Mouse (Mus musculus) liver, adult 10 weeks (tissue): Measurements from ENCODE around the gene Pdp2. TPM values are rescaled to one million over a fixed set of nuclear protein-coding genes. Genes with fewer than 3 reads are reported as not detected.

ENCODE experiments used
- polyA plus RNA-seq: library from polyadenylated mRNA; stranded (reverse); fragments of 350-450 nt; fragmentation: Illumina TruSeq; extraction: RNeasy Lipid Tissue Mini Kit (QIAGEN cat#74804); gene quantifications from one replicate; pipeline ENCODE4 v1.2.3, GENCODE M21; 2014; ENCODE audit warnings: low read depth, low replicate concordance

The Pdp2 gene
- 22.7 TPM for polyA plus RNA-seq

GRCm38 (mm10) chr8:104591133-104591834 is at the start of gene Pdp2:
Gene Pdp2 (plus strand): TSS chr8:104591451.

DNA sequence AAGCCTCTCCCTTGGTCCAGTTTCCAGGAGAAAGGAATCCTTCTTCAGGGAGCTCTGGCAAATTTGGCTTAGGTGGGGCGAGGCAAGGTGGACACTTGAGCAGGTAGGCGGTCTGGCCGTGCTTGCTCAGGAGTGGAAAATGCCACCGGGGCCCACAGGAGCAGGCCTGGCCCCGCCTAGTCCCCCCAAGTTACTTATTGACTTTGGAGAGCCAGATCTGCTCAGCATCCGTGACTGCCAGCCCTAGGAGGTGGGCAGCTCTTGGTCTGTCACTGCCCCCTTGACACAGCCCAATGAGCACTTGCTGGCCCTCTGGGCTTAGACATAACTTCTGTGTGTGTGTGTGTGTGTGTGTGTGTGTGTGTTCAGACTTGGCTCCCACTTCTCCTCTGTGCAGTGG is 32.9 kb downstream of the Pdp2 start, which contains the start of gene Cdh16:
Gene Cdh16, minus strand, starts transcription at position 236 of the 400 bp plus-strand sequence.

GRCm38 (mm10) chr8:104630981-104631663 is 39.9 kb downstream of the Pdp2 start, which contains the start of gene Rrad:
Gene Rrad (minus strand): TSS chr8:104631327.

DNA sequence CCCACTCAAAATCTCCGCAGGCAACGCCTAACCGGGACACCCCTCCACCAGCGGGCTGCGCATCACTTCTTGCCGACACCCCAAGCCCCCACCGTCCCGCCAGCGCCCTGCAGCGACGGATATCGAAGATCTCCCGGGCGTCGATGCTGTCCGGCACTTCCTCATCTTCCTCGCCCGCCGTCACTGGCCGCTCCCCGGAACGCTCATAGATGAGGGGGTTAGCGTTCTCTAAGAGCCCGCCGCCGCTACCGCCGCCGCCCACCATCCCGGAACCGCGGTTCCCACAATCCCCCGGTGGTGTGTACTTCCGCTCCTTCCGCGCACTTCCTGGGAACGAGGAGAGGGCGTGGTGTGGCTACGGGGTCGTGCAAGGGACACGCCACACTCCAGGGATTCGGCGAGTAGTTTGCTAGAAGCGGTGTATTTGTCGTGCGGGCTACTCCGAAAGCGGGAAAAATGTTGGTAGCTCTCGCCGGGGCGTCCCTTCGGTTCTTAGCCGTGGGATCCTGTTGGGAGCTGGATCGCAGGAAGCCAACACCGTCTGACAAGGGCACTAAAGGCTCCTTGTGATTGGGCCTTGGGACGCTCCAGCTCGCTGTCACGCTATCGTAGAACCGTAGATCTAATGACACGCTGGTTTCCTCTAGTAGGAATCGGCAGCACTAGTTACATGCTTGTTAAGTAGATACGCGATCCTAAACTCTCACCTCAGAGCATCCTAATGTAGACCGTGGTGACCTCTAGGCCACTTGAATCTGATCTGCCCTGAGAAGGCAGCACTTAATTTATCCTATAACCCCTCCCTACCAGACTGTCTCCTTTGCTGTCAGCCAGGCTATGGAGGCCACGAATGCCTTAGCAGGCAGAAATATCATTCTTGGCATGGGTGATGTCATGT is 50.4 kb downstream of the Pdp2 start, which contains the start of gene Ciao2b:
Gene Ciao2b, minus strand, starts transcription at position 540 of the 898 bp plus-strand sequence.

Other genes starting within 250 kb of the Pdp2 start
- gene Cmtm4, start 195.6 kb upstream of the Pdp2 start, polyA plus RNA-seq = 16.3 TPM
- gene Dync1li2, start 148.4 kb upstream of the Pdp2 start, polyA plus RNA-seq = 17.5 TPM
- not detected for gene Terb1, start 81.5 kb upstream of the Pdp2 start, polyA plus RNA-seq
- 122 TPM for gene Nae1, start 56.8 kb upstream of the Pdp2 start, polyA plus RNA-seq
- 0.69 TPM for gene Car7, start 56.8 kb upstream of the Pdp2 start, polyA plus RNA-seq
- gene Cdh16, start 32.9 kb downstream of the Pdp2 start, polyA plus RNA-seq = not detected
- gene Rrad, start 39.9 kb downstream of the Pdp2 start, polyA plus RNA-seq = not detected
- 1.8 TPM for gene Ciao2b, start 50.5 kb downstream of the Pdp2 start, polyA plus RNA-seq
- gene Ces2a, start 142.6 kb downstream of the Pdp2 start, polyA plus RNA-seq = 141 TPM
- gene Ces2b, start 240.1 kb downstream of the Pdp2 start, polyA plus RNA-seq = 0.42 TPM